Mouse (Mus musculus) midbrain, embryonic 10.5 days (tissue): ENCODE measurements around the gene Cd151. TPM values are rescaled to one million over a fixed set of nuclear protein-coding genes. Genes with fewer than 3 reads are reported as not detected.

Experiments used
- DNase-seq: peaks from one replicate; pipeline ENCODE4 v3.0.0-alpha.2; 2017; ENCODE audit warnings: low spot score
- H3K27ac ChIP-seq: fragments of 300-500 bp; sonication (generic); replicated peaks from 2 replicates; pipeline ENCODE4 v1.5.1; 2016; ENCODE audit warnings: mild to moderate bottlenecking
- H3K27me3 ChIP-seq: fragments of 300-500 bp; sonication (generic); 2 replicates; pipeline ENCODE4 v1.6.1; 2016; ENCODE audit warnings: low read depth, mild to moderate bottlenecking; ENCODE audit not compliant: poor library complexity, severe bottlenecking
- H3K36me3 ChIP-seq: fragments of 300-500 bp; sonication (generic); 2 replicates; pipeline ENCODE4 v1.6.1; 2016; ENCODE audit warnings: mild to moderate bottlenecking, moderate library complexity
- H3K4me1 ChIP-seq: fragments of 300-500 bp; sonication (generic); 2 replicates; pipeline ENCODE4 v1.6.1; 2016
- H3K4me3 ChIP-seq: fragments of 300-500 bp; sonication (generic); 2 replicates; pipeline ENCODE4 v1.5.1; 2016; ENCODE audit warnings: mild to moderate bottlenecking, moderate library complexity
- H3K9me3 ChIP-seq: fragments of 300-500 bp; sonication (generic); replicated peaks from 2 replicates; pipeline ENCODE4 v1.6.1; 2016; ENCODE audit warnings: mild to moderate bottlenecking
- WGBS: fragments of 180-500 bp; shearing (Covaris S2); methylation state at CpG from one replicate; pipeline ENCODE4 v1.1.7; 2016; 5-methylcytosine and 5-hydroxymethylcytosine counted together
- polyA plus RNA-seq: library from polyadenylated mRNA; unstranded; fragments of >200 nt; fragmentation: Nextera tagmentation; extraction: Ambion mirVana; gene quantifications from 2 replicates; pipeline ENCODE4 v1.2.1, GENCODE M21; 2016

The Cd151 gene
- polyA plus RNA-seq, 1 experiment from 2014 or later, result 17.3 TPM

GRCm38 (mm10) chr7:141474160-141474559, 7.0 kb downstream of the Cd151 start:
- H3K4me3 ChIP-seq, result peak overlapping the region; percentile 84
- peaks cover 58% of the 10 kb centered on the region for H3K4me1 ChIP-seq
- peaks cover 31% of the 10 kb centered on the region for H3K27me3 ChIP-seq
- DNase-seq, result no peak
- no peaks in the 10 kb centered on the region for H3K9me3 ChIP-seq
- WGBS, result 12% methylated on average over 5 of the region's 5 CpGs
- H3K36me3 ChIP-seq, result peaks cover 40% of the 10 kb centered on the region
- H3K27ac ChIP-seq, result peak overlapping the region; percentile 99; the same call in 1 of the 2 replicates

- WGBS, result under 1% methylated on average over 87 of the region's 87 CpGs
- DNase-seq, result peak; percentile 91
- Histone ChIP-seq H3K27ac (peak within 1 kb of the TSS; percentile 99), H3K4me3 (peak within 1 kb of the TSS; percentile 84), H3K9me3 (no peaks in the 10 kb centered on the region), H3K27me3 (peaks cover 31% of the 10 kb centered on the region), H3K36me3 (peaks cover 30% of the 10 kb centered on the region), H3K4me1 (peaks cover 47% of the 10 kb centered on the region)
These were observed 8.0 kb downstream of the Cd151 start, which contains the start of the genes Polr2l and Tspan4 for GRCm38 (mm10) chr7:141475011-141475804. Gene Polr2l (minus strand): TSS chr7:141475132. Gene Tspan4 (plus strand): TSS chr7:141475240.

- Histone ChIP-seq H3K9me3 (no peaks in the 10 kb centered on the region), H3K4me3 (peak overlapping the region; percentile 84), H3K4me1 (peaks cover 49% of the 10 kb centered on the region), H3K36me3 (peaks cover 24% of the 10 kb centered on the region), H3K27me3 (peaks cover 31% of the 10 kb centered on the region), H3K27ac (peak overlapping the region; percentile 99)
- DNase-seq, result no peak
- 4% methylated on average over 12 of the region's 12 CpGs for WGBS
These were observed 8.6 kb downstream of the Cd151 start for GRCm38 (mm10) chr7:141475805-141476158.

GRCm38 (mm10) chr7:141476226-141476980, 9.2 kb downstream of the Cd151 start:
- peak overlapping the region; percentile 99 for H3K27ac ChIP-seq
- WGBS, result 4% methylated on average over 17 of the region's 17 CpGs

GRCm38 (mm10) chr7:141476981-141477370, 9.8 kb downstream of the Cd151 start:
- peaks cover 61% of the 10 kb centered on the region for H3K4me1 ChIP-seq

More at GRCm38 (mm10) chr7:141476226-141476980, 9.2 kb downstream of the Cd151 start:
- peaks cover 18% of the 10 kb centered on the region for H3K36me3 ChIP-seq
- peak; percentile 61 for DNase-seq
- peaks cover 55% of the 10 kb centered on the region for H3K4me1 ChIP-seq
- H3K4me3 ChIP-seq, result peak overlapping the region; percentile 84
- H3K27me3 ChIP-seq, result peaks cover 37% of the 10 kb centered on the region
- no peaks in the 10 kb centered on the region for H3K9me3 ChIP-seq

GRCm38 (mm10) chr7:141477578-141478269, 10.5 kb downstream of the Cd151 start:
- 72% methylated on average over 4 of the region's 4 CpGs for WGBS
- H3K27me3 ChIP-seq, result peaks cover 50% of the 10 kb centered on the region
- H3K4me3 ChIP-seq, result no peak overlapping the region
- DNase-seq, result no peak
- peaks cover 67% of the 10 kb centered on the region for H3K4me1 ChIP-seq
- no peaks in the 10 kb centered on the region for H3K9me3 ChIP-seq
- no peak overlapping the region for H3K27ac ChIP-seq
- peaks cover 6% of the 10 kb centered on the region for H3K36me3 ChIP-seq

More at GRCm38 (mm10) chr7:141476981-141477370, 9.8 kb downstream of the Cd151 start:
- peaks cover 42% of the 10 kb centered on the region for H3K27me3 ChIP-seq
- H3K9me3 ChIP-seq, result no peaks in the 10 kb centered on the region
- peaks cover 14% of the 10 kb centered on the region for H3K36me3 ChIP-seq
- peak overlapping the region; percentile 84 for H3K4me3 ChIP-seq
- no peak for DNase-seq
- H3K27ac ChIP-seq, result peak overlapping the region; percentile 99
- WGBS, result 21% methylated on average over 7 of the region's 7 CpGs

GRCm38 (mm10) chr7:141478270-141478748, 11.1 kb downstream of the Cd151 start:
- Histone ChIP-seq H3K27ac (no peak overlapping the region), H3K4me3 (no peak overlapping the region), H3K36me3 (peaks cover 2% of the 10 kb centered on the region; the same call in 1 of the 2 replicates), H3K9me3 (no peaks in the 10 kb centered on the region), H3K27me3 (peaks cover 56% of the 10 kb centered on the region), H3K4me1 (peaks cover 67% of the 10 kb centered on the region)
- 77% methylated on average over 5 of the region's 5 CpGs for WGBS
- no peak for DNase-seq

- H3K27me3 ChIP-seq, result peaks cover 62% of the 10 kb centered on the region
- peaks cover 51% of the 10 kb centered on the region for H3K4me1 ChIP-seq
- peak; percentile 66 for DNase-seq
- H3K27ac ChIP-seq, result peak overlapping the region; percentile 79; the same call in 1 of the 2 replicates
- no peaks in the 10 kb centered on the region for H3K9me3 ChIP-seq
- peak overlapping the region; percentile 74 for H3K4me3 ChIP-seq
- H3K36me3 ChIP-seq, result no peaks in the 10 kb centered on the region
- 13% methylated on average over 10 of the region's 10 CpGs for WGBS
These were observed 13.8 kb downstream of the Cd151 start for GRCm38 (mm10) chr7:141480842-141481497.

GRCm38 (mm10) chr7:141481498-141482401, 14.6 kb downstream of the Cd151 start:
- H3K27me3 ChIP-seq, result peaks cover 54% of the 10 kb centered on the region
- H3K4me3 ChIP-seq, result peak overlapping the region; percentile 74
- WGBS, result under 1% methylated on average over 81 of the region's 81 CpGs
- DNase-seq, result peak; percentile 73
- peaks cover 43% of the 10 kb centered on the region for H3K4me1 ChIP-seq
- no peaks in the 10 kb centered on the region for H3K9me3 ChIP-seq
- H3K36me3 ChIP-seq, result no peaks in the 10 kb centered on the region
- H3K27ac ChIP-seq, result peak overlapping the region; percentile 79

GRCm38 (mm10) chr7:141482531-141483024, 15.4 kb downstream of the Cd151 start:
- Histone ChIP-seq H3K27ac (peak overlapping the region; percentile 79), H3K4me3 (peak overlapping the region; percentile 74), H3K36me3 (no peaks in the 10 kb centered on the region), H3K4me1 (peaks cover 35% of the 10 kb centered on the region), H3K9me3 (no peaks in the 10 kb centered on the region), H3K27me3 (peaks cover 46% of the 10 kb centered on the region)
- no peak for DNase-seq
- WGBS, result 5% methylated on average over 11 of the region's 11 CpGs

GRCm38 (mm10) chr7:141483114-141483653, 16.0 kb downstream of the Cd151 start:
- Histone ChIP-seq H3K9me3 (no peaks in the 10 kb centered on the region), H3K36me3 (no peaks in the 10 kb centered on the region), H3K27ac (no peak overlapping the region), H3K4me3 (peak overlapping the region; percentile 74; the same call in 1 of the 2 replicates), H3K4me1 (peaks cover 30% of the 10 kb centered on the region), H3K27me3 (peaks cover 40% of the 10 kb centered on the region)
- WGBS, result 78% methylated on average over 6 of the region's 6 CpGs
- no peak for DNase-seq
